Mouse (Mus musculus) NIH3T3 (cell line): ENCODE results near the gene Clip3.
A peak's percentile ranks its signal among the peaks of the same experiment; 100 is the strongest.

Experiments used
- DNase-seq: peaks from one replicate; pipeline ENCODE4 v3.0.0-alpha.2; 2012; ENCODE audit warnings: low read depth

Gene Clip3

DNA sequence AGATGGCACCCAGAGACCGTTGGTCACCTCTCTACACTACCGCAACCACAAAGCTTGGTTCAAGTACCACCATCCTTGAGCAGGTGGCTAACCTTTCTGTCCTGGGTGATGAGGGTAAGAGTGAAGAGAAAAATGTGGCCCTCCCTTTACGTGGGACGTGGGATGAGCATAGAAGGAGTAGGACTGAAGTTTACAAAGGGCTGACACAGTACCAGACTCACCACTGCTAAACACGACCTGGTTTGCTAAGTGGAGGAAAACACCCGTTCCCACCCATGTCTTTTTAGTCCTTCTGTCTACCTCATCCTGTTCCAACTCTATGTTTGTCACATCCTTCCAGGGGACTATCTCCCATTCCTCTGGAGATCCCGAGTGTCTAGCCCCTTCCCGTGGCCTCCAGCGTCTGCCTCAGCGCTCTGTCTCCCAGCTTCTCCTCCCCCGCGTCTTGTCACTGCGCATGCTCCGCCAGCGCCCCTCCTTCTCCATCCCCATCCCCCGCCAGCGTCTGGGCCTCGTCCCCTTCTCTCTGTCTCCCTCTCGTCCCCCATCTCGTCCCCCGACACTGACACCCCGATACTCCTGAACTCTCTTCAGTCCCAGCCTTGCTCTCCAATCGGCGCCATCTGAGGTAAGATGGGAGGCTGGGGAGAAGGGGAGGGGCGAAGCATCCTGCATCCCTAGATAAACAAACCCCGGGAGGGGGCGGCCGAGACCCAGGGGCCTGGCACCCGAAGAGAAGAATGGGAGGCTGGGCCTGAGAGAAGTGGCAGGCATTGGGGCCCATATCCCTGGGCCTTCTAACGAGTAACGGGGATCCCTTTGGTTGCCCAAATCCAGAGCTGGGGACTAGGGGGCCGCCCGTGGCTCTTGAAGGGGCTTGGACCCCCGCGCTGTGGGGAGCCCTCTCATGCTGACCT is at the start of gene Clip3:
Gene Clip3 (plus strand): TSS at position 514 of the 917 bp plus-strand sequence.
- DNase-seq: peak; percentile 87

DNA sequence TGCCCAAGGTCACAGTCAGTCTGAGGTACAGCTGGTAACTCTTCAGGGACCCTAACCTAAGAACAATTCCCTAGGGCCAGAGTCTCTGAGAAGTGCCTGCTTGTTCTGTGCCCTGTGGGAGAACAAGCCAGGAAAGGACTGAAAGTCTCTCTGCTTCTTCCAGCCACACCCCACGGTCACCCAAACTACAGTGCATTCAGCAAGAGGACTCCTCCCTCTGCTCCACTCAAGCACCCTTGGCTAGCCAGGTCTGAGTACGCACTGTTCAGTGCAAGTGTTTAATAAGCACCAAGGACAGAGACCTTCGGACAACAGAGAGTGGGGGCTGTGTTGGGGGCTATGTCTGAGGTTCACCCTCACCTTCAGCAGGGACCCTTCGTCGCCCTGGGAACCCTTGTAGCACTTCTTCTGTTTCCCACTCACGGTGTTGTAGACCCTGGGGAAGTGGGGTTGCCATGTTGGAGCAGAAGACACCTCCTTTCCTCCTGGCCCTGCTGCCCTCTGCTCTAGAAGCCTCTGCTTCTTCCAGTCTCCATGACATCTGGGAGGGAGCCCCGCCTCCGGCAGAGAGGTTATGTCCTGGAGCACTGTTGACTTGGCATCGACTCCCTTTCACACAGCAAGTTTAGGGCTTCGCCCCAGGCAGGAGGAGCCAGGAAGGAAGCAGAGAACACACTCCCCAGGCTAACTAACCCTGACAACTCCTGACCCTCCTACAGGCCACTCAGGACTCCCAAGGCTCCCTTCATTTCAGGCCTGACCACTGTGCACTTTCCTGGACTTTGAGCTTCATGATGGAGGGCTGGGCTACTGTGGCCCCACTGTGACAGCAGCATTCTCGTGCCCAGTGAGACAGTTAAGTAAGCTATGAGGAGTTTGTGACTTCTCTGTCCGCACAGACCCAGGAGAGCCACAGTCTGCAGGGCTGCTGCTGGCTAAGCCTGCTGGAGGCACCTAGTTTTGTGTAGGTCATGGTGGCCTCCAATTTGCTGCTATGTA is 39.3 kb upstream of the Clip3 start:
- no peak for DNase-seq

DNA sequence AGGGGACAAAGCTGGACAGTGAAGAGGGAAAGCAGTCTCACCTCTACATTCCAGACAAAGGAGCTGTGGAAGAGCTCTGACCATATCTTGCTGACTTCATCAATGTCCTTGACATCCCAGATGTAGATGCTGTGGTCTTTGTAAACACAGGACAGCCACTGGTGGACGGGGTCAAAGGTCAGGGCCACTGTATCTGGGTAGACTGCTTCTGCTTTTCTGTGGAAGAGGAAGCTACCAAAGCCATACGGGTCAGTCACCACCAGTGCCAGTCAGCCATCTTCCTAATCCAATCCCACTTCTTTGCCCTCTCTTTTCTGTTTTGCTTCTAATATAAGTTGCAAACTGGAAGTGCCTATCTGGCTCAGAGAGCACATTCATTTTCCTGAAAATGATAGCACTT is 26.5 kb upstream of the Clip3 start:
- DNase-seq: no peak

DNA sequence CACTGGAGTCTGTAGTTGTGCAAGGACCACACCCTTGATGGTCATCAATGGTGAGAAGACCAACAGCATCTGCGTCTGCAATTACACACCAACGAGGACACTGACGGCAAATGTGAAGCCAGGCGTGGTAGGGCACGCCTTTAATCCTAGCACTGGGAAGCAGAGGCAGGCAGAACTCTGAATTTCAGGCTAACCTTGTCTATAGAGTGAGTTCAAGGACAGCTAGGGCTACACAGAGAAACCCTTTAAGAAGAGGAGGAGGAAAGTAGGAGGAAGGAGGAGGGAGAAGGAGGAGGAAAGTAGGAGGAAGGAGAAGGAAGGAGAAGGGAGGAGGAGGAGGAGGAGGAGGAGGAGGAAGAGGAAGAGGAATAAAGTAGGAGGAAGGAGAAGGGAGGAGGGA is 26.0 kb upstream of the Clip3 start:
- DNase-seq: no peak

DNA sequence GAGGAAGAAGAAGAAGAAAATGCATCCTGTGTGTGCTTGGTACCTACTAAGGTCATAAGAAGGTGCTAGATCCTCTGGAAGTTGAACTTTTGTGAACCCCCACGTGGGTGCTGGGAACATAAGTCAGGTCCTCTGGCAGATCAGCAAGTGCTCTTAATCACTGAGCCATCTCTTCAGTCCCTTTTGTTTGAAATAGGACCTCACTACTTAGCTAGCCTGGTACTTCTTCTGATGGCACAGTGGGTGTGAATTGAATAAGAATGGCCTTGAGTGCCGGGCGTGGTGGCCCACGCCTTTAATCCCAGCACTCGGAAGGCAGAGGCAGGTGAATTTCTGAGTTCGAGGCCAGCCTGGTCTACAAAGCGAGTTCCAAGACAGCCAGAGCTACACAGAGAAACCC is 25.6 kb upstream of the Clip3 start:
- no peak for DNase-seq

DNA sequence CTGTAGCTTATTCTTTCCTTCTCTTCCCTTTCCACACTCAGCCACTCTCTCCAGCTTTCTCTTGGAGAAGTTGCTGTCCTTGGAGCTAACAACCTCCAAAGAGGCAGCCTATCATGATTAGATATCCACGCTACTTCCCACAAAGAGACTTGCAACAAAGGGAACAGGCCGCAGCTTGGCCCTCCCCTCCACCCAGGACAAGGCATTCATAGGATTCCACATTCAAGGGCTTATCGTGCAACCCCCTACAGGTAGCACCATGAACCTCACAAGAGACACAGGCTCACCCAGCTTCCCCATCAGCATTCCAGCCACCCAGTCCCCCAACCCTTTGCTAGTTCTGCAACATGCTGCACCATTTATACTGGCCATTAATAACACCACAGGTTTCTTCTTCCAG is 24.7 kb upstream of the Clip3 start:
- no peak for DNase-seq

DNA sequence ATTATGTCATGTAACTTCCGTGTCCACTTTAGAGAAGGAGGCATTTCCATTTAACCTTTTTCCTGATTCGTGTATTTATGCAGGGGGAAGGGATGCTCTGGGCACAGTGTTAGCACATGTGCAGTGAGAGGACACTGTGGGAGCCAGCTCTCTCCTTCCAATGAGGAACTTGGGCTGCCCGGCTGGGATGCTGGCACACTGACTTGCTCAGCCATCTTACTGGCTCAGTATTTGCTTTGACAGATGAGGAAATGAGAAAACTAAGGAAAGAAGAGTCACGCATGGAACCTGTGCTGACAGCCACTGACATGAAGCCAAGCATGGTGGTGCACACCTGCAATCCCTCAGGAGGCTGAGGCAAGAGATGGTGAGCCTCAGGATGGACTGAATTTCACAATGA is 21.9 kb upstream of the Clip3 start:
- DNase-seq: no peak

DNA sequence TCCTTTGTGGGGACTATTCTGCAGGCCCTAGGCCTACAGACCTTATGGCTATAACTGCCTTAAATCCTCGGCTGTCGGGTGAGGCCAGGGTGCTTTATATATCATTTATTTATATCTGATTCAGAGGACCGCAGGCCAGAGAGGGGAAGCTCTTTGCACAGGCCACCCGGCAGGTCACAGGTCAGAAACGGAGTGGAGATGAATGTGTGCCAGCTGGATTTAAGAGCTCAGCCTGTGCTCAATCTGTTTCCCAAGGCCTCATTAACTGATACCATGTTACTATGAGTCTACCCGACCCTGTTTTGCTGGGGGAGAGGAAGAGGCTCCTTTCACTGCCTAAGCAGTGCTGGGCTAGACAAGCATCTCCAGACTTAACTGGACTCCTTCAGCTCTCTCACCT is 17.1 kb upstream of the Clip3 start:
- DNase-seq: no peak

DNA sequence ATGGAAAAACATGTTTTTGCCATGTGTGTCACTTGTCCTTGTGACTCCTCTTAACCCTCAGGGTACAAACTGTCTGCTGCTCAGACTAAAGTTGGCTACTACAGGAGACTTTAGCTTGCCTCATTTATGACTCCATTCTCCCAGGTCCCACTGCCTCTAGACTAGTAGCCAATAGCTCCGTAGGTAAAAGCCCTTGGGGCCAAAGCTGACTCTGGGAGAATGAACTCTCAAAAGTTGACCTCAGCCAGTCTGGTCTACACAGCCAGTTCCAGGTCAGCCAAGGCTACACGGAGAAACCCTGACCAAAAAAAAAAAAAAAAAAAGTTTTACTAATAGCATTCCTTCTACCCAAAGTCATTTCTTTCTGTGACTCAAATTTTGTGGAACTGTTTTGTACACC is 12.6 kb upstream of the Clip3 start:
- DNase-seq: no peak

DNA sequence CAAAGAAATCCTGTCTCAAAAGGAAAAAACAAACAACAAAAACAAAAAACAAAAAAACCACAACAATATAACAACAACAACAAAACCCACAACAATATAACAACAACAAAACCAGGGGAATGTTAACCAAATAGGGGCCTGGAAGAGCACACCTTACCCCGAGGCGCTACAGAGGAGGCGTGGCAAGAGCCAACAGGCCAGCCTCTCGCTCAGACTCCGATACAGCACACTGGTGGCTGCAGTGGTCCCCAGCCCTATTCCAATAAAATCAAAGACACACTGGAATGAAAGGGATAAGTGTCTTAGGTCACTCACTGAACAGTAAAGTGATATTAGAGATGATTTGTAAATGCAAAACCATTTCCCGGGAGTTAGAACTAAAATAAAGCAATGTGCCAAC is 12.0 kb upstream of the Clip3 start:
- DNase-seq: no peak

DNA sequence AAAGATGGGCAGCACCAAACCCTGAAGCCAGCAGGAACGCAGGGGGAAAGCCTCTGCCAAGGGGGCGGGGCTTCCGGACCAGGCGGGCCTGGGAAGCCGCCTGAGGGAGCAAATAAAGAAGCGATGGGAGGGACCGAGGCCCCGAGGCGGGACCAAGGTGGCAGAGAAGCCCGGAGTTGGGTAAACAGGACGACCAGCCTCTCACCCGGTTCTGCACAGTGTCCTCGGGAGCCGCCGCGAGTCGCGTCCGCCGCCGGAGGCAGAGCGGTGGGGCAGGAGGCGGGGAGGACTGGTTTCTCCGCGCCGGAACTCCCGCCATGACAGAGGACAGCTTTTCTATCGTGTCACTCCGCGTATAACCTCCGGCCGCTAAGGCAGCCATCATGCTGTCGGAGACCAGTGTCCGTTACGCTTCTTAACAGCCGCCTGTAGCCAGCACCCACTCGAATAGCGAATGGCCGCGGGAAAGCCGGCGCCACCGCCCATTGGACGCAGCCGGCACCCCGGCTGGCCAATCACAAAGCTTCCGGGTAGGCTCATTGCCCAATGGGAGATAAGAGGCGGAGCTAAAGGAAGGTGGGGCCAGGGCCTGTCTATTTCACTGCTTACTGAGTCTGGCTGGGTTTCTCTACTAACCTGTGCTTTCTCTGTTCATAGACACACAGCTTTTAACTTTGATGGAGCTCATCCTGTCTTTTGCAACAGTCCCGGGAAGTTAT is 11.4 kb upstream of the Clip3 start, which contains the start of the genes Thap8 and Wdr62:
Gene Thap8 (plus strand): TSS at position 144 of the 719 bp plus-strand sequence.
Gene Wdr62 (minus strand): TSS at position 469 of the 719 bp plus-strand sequence.
- DNase-seq: peak; percentile 98

DNA sequence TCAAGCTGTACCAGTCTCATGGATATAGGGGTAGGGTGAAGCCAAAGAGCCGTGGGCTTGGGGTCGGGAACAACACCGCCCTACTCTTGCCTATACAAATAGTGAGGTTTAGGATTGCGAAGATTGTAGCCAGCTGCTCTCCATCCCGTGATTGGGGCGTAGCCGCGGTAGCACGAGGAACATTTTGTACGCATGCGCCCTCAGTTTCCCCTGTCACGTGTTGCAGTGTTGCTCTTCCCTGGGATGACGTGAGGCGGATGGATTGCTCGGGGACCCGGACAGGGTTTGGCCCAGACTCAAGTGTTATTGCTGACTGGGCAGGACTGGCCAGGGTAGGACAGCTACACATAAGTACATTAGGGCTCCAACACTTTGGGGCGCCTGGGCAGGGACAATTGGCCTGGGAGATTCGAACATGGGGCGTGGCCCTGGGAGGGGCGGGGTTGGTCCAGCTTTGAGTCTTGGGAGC is 10.8 kb upstream of the Clip3 start:
- DNase-seq: peak; percentile 97

DNA sequence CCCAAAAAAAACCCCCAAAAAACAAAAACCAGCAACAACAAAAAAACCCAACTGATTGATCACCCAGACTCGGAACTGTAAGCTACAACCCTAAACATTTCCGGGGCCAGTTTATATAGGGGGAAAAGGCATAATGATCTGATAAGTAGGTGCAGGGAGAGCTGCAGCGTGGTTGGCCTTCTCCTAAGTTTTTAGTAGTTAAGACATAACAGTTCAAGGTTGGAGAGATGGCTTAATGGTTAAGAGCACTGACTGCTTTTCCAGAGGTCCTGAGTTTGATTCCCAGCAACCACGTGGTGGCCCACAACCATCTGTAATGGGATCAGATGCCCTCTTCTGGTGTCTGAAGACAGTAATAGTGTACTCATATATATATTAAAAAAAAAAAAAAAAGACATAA is 10.0 kb upstream of the Clip3 start:
- no peak for DNase-seq

DNA sequence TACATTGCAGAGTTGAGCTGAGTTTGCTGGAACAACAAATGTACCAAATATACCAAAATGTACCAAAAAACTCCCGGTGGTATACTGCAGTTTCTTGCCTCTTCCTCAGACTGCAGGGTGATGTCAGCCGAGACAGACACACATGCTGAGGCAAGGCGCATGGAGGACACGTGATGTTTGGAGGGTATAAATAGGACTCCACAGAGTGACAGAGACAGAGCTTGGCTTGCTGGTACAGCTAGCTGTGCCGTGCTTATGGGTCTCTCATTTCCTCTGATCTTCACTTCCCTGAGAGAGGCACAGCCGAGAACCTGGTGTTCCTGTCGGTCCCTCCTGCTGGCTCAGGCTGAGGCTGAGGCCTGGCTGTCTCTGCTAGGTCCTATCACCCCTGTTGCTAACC is 8.8 kb upstream of the Clip3 start:
- DNase-seq: no peak

DNA sequence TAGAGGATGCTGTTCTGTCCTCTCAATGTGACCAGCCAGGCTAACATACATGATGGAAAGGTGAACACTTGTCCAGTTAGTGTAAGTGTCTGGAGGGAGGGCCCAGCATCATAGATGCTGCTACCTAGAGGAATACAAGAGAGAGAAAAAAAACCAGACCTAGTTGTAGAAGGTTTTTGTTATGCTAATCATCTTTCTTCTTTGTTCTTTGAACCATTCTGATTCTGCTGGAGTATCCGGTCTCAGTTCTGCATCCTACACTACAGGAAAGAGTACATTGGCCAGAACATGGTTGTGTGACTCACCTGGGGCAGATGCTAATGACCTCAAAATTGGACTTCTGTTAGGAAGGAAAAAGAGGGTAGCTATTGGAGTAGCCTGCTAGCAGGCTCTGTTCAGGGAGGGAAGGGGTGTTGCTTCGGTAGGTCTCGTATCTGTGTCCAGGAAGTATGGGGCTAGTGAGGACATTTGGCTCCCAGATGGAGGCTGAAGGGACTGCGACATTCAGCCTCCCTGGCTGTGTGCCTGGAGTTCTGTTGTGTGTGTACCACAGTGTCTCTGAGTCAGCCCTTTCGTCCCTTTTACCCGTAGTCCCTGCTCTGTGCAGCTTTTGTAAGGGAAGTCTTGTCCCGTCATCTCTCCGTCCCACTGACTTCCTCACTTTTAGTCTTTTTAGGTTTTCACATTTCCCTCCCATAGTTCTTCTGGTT is 4.7 kb upstream of the Clip3 start:
- no peak for DNase-seq

DNA sequence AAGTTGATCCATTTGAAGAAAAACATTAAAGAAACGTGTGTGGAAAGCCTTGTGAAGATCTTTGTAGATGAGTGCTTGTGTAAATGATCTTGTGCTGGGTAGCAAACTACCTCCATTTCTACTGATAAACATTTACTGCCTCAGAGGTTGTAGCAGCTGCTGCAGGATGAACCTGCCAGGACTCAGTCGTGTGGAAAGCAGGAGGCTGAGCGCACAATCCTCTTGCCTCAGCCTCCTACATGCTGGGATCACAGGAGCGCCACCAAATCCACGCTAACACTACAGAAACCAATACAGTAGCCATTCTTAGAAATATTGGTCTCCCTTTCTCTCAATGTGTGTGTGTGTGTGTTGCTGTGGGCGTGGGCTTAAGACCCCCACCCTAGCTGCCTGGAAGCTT is 3.5 kb upstream of the Clip3 start:
- no peak for DNase-seq

DNA sequence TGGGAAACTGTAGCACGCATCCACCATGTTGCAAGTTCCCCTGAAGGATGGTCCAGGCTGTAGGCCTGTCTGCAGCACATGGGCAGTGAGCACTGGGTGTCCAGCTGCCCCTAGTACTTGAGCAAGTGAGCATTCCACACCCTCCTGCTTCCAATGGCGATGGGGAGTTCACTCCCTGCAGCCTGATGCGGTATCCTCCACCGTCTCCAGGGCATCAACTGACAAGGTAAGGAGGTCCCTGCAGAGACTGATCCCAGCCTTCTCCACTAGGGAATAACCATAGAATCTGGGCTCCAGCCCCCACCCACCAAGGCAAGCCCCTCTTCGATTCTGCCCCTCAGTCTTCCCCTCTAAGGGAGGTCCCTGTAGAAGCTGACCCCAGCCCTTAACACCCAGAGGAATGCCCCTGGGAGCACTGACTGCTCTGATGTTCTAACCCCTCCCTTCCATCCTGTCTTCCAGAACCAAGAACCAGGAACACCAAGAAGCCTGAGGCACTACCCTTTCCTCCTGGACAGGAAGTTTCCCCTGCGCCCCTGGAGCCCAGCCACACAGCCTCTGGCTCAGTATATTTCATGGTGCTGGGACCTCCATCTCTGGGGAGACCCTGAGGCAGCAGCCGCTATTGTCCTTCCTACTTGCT is 2.3 kb upstream of the Clip3 start:
- no peak for DNase-seq

DNA sequence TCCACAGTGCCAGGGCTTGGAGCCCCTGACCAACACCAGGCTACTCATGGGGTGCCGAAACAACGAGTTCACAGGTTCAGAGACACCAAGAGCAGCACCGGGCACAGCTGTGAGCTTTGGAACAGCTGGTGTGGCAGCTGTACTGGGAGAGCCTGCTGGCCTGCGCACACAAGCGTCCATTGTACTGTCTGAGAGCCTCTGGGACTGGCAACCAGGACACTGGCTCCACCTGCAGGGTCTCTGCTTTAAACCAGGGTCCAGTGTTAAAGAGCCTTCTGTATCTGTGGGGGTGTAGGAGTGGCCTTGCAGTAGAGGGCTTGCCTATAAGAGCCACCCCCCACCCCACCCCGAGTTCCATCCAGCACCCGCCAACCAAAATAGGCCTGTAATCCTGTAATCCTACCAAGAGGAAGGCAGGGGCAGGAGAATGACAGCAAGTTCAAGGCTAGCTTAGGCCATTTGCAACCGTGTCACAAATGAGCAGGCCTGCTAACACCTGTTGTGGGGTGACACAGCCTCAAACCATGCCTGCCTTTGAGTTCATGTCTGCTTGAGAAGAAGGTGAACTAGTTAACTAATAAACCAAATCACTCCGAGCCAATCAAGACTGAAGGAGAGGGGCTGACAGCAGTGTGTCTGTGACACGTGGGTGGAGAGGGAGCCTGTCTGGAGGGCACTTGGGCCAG is 1.7 kb upstream of the Clip3 start:
- DNase-seq: no peak

DNA sequence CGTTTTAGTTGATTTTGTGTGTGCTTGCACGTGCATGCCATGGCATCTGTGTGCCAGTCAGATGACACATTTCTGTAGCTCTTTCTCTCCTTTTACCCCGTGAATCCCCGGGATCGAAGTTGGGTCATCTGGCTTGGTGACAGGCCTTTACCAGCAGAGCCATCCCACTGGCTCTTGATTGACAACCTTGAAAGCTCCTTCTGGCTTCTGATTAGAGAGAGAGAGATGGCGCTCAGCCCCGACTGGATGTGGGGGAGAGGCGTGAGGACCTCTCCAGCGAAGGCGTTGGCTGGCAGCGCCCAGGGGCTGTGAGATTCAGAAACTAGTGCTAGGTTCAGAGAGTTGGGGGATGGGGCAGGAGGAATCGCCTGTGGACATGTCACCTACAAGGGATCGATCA is 2.3 kb downstream of the Clip3 start:
- DNase-seq: no peak

DNA sequence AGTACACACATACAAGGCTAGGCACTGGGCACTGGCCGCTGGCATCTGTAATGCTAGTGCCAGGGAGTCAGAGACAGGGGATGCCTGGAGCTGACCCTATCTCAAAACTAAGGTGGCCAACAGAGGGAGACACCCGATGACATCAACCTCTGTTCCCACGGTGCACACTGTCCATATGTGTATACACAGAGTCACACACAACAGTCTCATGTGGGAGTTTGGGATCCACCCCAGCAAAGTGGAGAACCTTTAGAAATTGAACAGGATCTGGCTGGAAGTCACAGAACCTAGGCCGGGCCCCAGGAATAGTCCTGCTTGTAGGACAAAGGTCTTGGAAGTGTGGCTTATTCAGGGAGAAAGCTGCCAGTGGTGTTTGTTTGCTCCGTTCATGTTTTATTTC is 2.8 kb downstream of the Clip3 start:
- no peak for DNase-seq
